Mouse (Mus musculus): ENCODE measurements around the gene Uroc1. TPM values are rescaled to one million over a fixed set of nuclear protein-coding genes. Genes with fewer than 3 reads are reported as not detected.

Gene Uroc1
- not detected in 2 replicates for polyA plus RNA-seq (2015; fragmentation: Nextera tagmentation; extraction: Ambion mirVana)

DNA sequence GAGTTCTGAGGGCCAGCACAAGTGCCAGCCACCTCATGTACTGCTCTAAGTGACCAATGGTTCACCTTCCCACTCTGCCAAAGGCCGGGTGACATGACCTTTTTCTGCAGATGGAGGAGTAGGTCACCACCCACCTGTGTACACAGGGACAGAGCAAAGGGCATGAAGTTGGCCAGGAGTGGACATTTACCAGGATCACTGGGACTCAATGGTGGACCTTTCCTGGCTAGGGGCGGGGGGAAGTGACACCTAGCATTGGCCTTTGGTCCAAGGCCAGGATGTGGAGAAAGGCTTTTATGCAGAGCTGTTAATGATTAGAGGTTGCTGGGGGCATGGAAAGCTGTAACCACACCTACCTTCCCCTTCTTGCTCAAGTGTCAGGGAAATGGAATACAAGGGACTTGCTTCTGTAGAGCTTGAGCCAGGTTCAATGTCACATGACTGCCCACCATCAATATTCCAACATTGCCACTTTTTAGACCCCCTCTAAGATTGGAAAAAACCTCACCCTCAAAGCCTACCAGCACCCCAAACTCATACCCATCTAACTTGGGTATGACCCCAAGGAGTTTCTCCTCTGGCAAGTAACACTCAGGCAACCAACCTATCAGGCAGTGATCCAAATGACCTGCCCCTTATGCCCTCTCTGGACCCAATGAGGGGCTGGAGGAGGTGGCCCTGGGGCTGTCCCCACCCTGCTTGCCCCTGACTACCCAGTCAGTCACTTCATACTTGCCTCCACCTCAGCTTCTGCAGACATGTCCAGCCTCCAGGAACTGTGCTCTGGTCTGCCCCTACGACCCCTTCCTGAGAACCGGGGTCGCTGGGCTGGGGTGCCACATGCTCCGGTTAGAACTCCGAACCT, at the start of gene Uroc1:
Gene Uroc1, plus strand, starts transcription at position 724 of the 865 bp plus-strand sequence.
- H3K4me1 ChIP-seq (replicated peaks), result 0 out of 2 replicates have a peak, but pooled peaks cover 3% of the 10 kb centered on the region
- H3K27ac ChIP-seq (replicated peaks), result no peak within 1 kb of the TSS
- H3K36me3 ChIP-seq, result no peaks in the 10 kb centered on the region
- no peaks in the 10 kb centered on the region for H3K27me3 ChIP-seq
- H3K4me3 ChIP-seq, result no peak within 1 kb of the TSS
- no peaks in the 10 kb centered on the region for H3K9me3 ChIP-seq
- 83% methylated on average over 7 of the region's 7 CpGs for WGBS
- H3K4me2 ChIP-seq, result no peak within 1 kb of the TSS
- no peak within 1 kb of the TSS for H3K9ac ChIP-seq
- no peak for ATAC-seq (ENCODE audit: low FRiP score, low read depth)

GRCm38 (mm10) chr6:90288265-90288664, 44.8 kb upstream of the Uroc1 start:
- Histone ChIP-seq H3K36me3 (no peaks in the 10 kb centered on the region), H3K4me2 (no peak overlapping the region), H3K27ac (replicated peaks) (no peak overlapping the region), H3K27me3 (no peaks in the 10 kb centered on the region), H3K4me3 (no peak overlapping the region), H3K4me1 (replicated peaks) (no peaks in the 10 kb centered on the region), H3K9me3 (no peaks in the 10 kb centered on the region), H3K9ac (no peak overlapping the region)
- ATAC-seq (ENCODE audit: low FRiP score, low read depth), result no peak
- WGBS, result 57% methylated on average over 12 of the region's 12 CpGs

DNA sequence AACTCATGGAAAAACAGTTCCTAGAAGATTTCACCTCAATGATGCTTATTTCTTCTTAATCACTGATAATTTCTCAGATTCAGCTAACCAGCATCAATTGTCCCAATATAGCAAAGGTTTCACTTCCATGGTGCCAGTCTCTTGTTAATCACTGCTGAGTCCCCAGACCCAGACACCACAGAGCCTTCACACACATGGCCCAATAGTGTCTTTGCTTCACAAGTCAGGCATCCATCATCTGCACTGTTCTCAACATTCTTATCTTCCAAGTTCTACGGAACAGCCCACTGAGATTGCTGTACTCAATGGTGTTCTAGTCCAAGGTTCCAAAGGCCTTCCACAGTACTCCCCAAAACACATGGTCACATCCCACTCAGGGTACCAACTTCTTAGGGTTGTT, 32.2 kb upstream of the Uroc1 start, which contains the start of gene BC048671:
Gene BC048671, plus strand, starts transcription at position 301 of the 400 bp plus-strand sequence.
- Histone ChIP-seq H3K9me3 (no peaks in the 10 kb centered on the region), H3K36me3 (no peaks in the 10 kb centered on the region), H3K4me1 (replicated peaks) (no peaks in the 10 kb centered on the region), H3K4me2 (no peak within 1 kb of the TSS), H3K27me3 (no peaks in the 10 kb centered on the region), H3K4me3 (no peak within 1 kb of the TSS), H3K27ac (replicated peaks) (no peak within 1 kb of the TSS), H3K9ac (no peak within 1 kb of the TSS)
- no peak for ATAC-seq (ENCODE audit: low FRiP score, low read depth)
- 93% methylated on average over 1 of the region's 1 CpGs for WGBS

GRCm38 (mm10) chr6:90306315-90306975, 26.6 kb upstream of the Uroc1 start:
- no peak overlapping the region for H3K27ac ChIP-seq (replicated peaks)
- no peak overlapping the region for H3K9ac ChIP-seq
- H3K4me2 ChIP-seq, result no peak overlapping the region
- H3K36me3 ChIP-seq, result no peaks in the 10 kb centered on the region
- no peak for ATAC-seq (ENCODE audit: low FRiP score, low read depth)
- 85% methylated on average over 6 of the region's 6 CpGs for WGBS
- no peaks in the 10 kb centered on the region for H3K4me1 ChIP-seq (replicated peaks)
- H3K27me3 ChIP-seq, result no peaks in the 10 kb centered on the region
- H3K4me3 ChIP-seq, result no peak overlapping the region
- no peaks in the 10 kb centered on the region for H3K9me3 ChIP-seq

- 86% methylated on average over 87 of the region's 87 CpGs for WGBS
- H3K9me3 ChIP-seq, result no peaks in the 10 kb centered on the region
- ATAC-seq (ENCODE audit: low FRiP score, low read depth), result no peak
- no peaks in the 10 kb centered on the region for H3K36me3 ChIP-seq
- H3K9ac ChIP-seq, result no peak overlapping the region
- no peak overlapping the region for H3K27ac ChIP-seq (replicated peaks)
- H3K4me1 ChIP-seq (replicated peaks), result no peaks in the 10 kb centered on the region
- H3K27me3 ChIP-seq, result no peaks in the 10 kb centered on the region
- no peak overlapping the region for H3K4me2 ChIP-seq
- no peak overlapping the region for H3K4me3 ChIP-seq
Observed at GRCm38 (mm10) chr6:90308839-90309778, 24.0 kb upstream of the Uroc1 start.

GRCm38 (mm10) chr6:90315961-90316360, 17.1 kb upstream of the Uroc1 start:
- Histone ChIP-seq H3K9ac (no peak overlapping the region), H3K4me3 (no peak overlapping the region), H3K27ac (replicated peaks) (no peak overlapping the region), H3K4me2 (no peak overlapping the region), H3K4me1 (replicated peaks) (no peaks in the 10 kb centered on the region), H3K9me3 (no peaks in the 10 kb centered on the region), H3K36me3 (no peaks in the 10 kb centered on the region), H3K27me3 (no peaks in the 10 kb centered on the region)
- no peak for ATAC-seq (ENCODE audit: low FRiP score, low read depth)
- WGBS, result 87% methylated on average over 5 of the region's 5 CpGs

DNA sequence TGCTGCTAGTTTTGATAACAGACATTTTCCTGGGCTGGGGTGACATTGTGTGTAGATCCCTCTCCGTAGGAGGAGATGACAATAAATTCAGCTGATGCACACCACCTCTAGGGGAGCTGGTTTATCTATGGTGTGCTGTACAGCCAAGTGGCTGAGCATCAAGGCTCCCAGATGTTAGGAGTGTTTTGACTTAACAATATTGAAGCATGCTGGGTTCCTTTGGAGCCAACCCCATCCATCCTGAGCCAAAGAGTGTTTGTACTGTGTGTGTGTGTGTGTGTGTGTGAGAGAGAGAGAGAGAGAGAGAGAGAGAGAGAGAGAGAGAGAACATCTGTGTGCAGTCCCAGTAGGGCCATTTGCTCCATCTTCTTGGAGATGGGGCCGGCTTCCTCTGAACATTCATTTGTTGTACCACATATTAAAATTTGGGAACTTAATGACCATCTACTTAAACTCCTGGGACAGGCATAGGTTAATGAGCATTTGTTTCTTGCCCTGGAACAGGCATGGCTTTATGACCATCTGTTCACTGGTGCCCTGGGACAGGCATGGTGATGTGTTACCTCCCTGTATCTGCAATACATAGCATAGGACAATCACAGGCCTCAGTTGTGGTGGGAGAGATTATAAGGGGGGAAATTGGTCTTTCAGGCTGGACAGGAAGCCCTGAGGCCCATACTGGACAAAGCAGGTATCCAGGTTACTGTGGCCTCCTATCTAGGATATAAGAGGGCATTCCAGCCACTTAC, 15.4 kb upstream of the Uroc1 start:
- Histone ChIP-seq H3K4me1 (replicated peaks) (no peaks in the 10 kb centered on the region), H3K27ac (replicated peaks) (no peak overlapping the region), H3K4me2 (no peak overlapping the region), H3K9me3 (no peaks in the 10 kb centered on the region), H3K36me3 (no peaks in the 10 kb centered on the region), H3K4me3 (no peak overlapping the region), H3K27me3 (no peaks in the 10 kb centered on the region), H3K9ac (no peak overlapping the region)
- 59% methylated on average over 2 of the region's 2 CpGs for WGBS
- ATAC-seq (ENCODE audit: low FRiP score, low read depth), result no peak

DNA sequence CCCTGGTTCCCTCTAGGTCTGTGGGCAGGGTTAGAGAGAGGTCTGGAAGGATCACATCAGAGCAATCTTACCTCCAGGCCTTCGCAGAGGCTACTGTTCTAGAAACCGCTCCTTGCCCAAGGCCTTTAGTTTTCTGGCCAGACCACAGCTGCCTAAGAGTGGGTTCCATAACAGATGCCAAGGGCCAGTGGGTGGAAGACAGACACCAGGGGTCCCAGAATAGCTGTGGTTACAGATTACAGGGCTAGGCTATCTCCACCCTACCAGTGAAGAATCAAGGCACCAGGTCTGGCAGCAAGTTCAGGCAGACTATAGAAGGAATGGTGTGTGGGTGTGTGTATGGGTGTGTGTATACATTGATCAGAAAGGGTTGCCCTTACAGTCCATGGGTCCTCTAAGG, 14.1 kb upstream of the Uroc1 start:
- Histone ChIP-seq H3K4me1 (replicated peaks) (no peaks in the 10 kb centered on the region), H3K4me2 (no peak overlapping the region), H3K4me3 (no peak overlapping the region), H3K27ac (replicated peaks) (no peak overlapping the region), H3K9ac (no peak overlapping the region), H3K27me3 (no peaks in the 10 kb centered on the region), H3K9me3 (no peaks in the 10 kb centered on the region), H3K36me3 (no peaks in the 10 kb centered on the region)
- no peak for ATAC-seq (ENCODE audit: low FRiP score, low read depth)
- WGBS, result 91% methylated on average over 2 of the region's 2 CpGs

DNA sequence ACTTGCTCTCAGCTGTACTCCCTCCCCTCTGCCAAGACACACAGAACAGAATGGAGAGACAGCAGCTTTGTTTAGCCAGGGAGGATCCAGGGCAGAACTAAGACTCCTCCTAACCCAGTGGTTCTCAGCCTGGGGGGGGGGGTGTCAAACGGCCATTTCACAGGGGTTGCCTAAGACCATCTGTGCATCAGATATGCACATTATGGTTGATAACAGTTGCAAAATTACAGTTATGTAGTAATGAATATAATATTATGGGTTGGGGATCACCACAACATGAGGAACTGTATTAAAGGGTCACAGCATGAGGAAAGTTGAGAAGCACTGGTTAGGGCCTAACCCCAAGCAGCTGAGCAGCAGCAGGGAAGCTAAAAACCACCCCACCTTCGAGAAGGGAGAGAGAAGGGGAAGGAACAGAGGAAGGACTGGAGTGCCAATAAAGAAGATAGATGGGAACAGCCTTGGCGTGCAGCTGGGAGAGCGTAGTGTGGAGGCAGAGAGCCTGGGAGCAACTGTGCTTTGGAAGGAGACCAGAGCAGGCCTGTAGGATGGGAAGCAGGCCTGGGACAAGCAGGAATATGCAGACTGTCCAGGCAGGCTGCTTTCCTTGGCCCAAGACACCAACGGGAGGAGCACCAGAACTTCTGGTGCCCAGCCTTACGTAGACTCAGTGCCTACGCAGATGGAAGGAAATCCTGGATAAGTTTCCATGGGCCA, 13.5 kb upstream of the Uroc1 start:
- Histone ChIP-seq H3K27ac (replicated peaks) (no peak overlapping the region), H3K9me3 (no peaks in the 10 kb centered on the region), H3K27me3 (no peaks in the 10 kb centered on the region), H3K4me3 (no peak overlapping the region), H3K4me2 (no peak overlapping the region), H3K36me3 (no peaks in the 10 kb centered on the region), H3K4me1 (replicated peaks) (no peaks in the 10 kb centered on the region; the same call in 1 of the 2 replicates), H3K9ac (no peak overlapping the region)
- ATAC-seq (ENCODE audit: low FRiP score, low read depth), result no peak
- 78% methylated on average over 7 of the region's 7 CpGs for whole genome bisulfite sequencing

DNA sequence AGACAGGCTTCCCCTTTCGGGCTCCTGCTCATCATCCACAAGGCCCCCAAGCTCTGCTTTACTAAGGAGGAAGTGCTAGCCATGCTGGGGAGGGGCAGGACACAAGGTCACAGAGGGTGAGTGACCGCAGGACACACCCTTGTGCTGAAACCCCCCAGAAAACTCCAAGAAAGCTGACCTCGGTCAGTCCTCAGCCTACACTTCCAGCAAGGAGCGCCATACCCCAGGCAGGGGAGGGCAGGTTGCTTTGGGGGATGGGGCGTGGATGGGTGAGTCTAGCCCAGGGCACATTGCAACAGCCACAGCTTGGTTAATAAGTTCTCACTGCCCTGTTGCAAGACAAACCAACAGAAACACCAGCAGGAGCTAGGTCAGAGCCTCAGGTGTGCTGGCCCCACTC, 12.7 kb upstream of the Uroc1 start:
- Histone ChIP-seq H3K36me3 (no peaks in the 10 kb centered on the region), H3K27me3 (no peaks in the 10 kb centered on the region), H3K9me3 (no peaks in the 10 kb centered on the region), H3K4me2 (no peak overlapping the region), H3K4me3 (no peak overlapping the region), H3K4me1 (replicated peaks) (peaks cover 5% of the 10 kb centered on the region; the same call in 1 of the 2 replicates), H3K27ac (replicated peaks) (no peak overlapping the region), H3K9ac (no peak overlapping the region)
- 88% methylated on average over 5 of the region's 5 CpGs for WGBS
- ATAC-seq (ENCODE audit: low FRiP score, low read depth), result no peak

- ATAC-seq (ENCODE audit: low FRiP score, low read depth), result no peak
- WGBS, result 56% methylated on average over 4 of the region's 4 CpGs
Observed at GRCm38 (mm10) chr6:90321811-90322210, 11.3 kb upstream of the Uroc1 start.

More at GRCm38 (mm10) chr6:90321811-90322210, 11.3 kb upstream of the Uroc1 start:
- H3K4me1 ChIP-seq (replicated peaks), result peaks cover 5% of the 10 kb centered on the region; the same call in 1 of the 2 replicates
- H3K9me3 ChIP-seq, result no peaks in the 10 kb centered on the region
- H3K9ac ChIP-seq, result no peak overlapping the region
- H3K4me2 ChIP-seq, result no peak overlapping the region
- H3K27me3 ChIP-seq, result no peaks in the 10 kb centered on the region
- no peak overlapping the region for H3K27ac ChIP-seq (replicated peaks)
- no peaks in the 10 kb centered on the region for H3K36me3 ChIP-seq
- no peak overlapping the region for H3K4me3 ChIP-seq
